ENCODE assay signal across 17 mouse cellular contexts in the genomic region with DNA sequence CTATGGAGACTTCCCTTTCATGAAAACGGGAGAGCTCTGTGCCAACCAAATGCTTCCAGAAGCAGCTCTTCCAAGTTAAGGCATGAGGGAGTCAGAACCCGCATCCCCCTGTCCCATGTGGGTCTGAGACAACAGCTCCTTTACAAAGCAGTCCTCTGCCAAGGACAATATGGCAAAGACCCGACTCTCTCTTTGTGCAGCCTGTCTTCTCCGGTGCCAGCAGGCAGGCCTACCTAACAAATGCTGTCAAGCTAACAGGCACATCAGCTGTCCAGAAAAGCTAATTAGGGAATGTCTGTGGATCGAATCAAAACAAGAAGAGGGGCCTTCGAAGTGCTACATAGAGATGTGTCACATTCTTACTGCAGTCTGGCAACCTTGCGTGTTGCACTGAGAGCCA.
A peak's percentile ranks its signal among the peaks of the same experiment; 100 is the strongest.
DNase-seq lines count a peak whose midpoint lies in the region; ATAC-seq and TF ChIP-seq lines count a peak whose summit lies in the region.
"Had no signal": no experiment of that assay in that cellular context is flagged by ENCODE, and none has a peak within 500 bp of the region (broad histone marks: within the 10 kb centered on the region; RNA-seq: fewer than 3 reads in every experiment).

No protein-coding gene starts in this region.

- H3K9me3 ChIP-seq in hindbrain, embryonic 13.5 days, result no peaks in the 10 kb centered on the region
- H3K9me3 ChIP-seq in hindbrain, embryonic 11.5 days (ENCODE audit: control insufficient read depth, low read length), result no peaks in the 10 kb centered on the region
- H3K9me3 ChIP-seq in hindbrain, postnatal 0 days (ENCODE audit: low read length), result no peaks in the 10 kb centered on the region
- H3K9me3 ChIP-seq: heart, embryonic 15.5 days had no signal

- no peak for TF ChIP-seq CTCF in hindbrain, postnatal 0 days (IDR thresholded peaks at IDR 0.05; ENCODE audit: low read depth)

- H3K4me3 ChIP-seq in hindbrain, embryonic 13.5 days, result no peak overlapping the region
- H3K4me3 ChIP-seq in hindbrain, embryonic 11.5 days (ENCODE audit: low read depth, low read length), result no peak overlapping the region
- H3K4me3 ChIP-seq in hindbrain, postnatal 0 days (ENCODE audit: low read length), result no peak overlapping the region
- H3K4me3 ChIP-seq: heart, embryonic 15.5 days had no signal

- ATAC-seq in hindbrain, embryonic 13.5 days (ENCODE audit: low FRiP score), result peak; percentile 30; the same call in 1 of the 2 replicates
- no peak for ATAC-seq in hindbrain, embryonic 11.5 days (ENCODE audit: low FRiP score)
- peak; percentile 84 for ATAC-seq in hindbrain, postnatal 0 days
- ATAC-seq: inflammation-experienced regulatory T-cells, adult 6 months had no signal

- H3K36me3 ChIP-seq in hindbrain, embryonic 13.5 days, result peaks cover 87% of the 10 kb centered on the region
- peaks cover 15% of the 10 kb centered on the region; the same call in 1 of the 2 replicates for H3K36me3 ChIP-seq in hindbrain, embryonic 11.5 days (ENCODE audit: control insufficient read depth, insufficient read depth, low read length)
- peaks cover 23% of the 10 kb centered on the region; the same call in 1 of the 2 replicates for H3K36me3 ChIP-seq in hindbrain, postnatal 0 days (ENCODE audit: insufficient read depth, low read length)
- H3K36me3 ChIP-seq: G1E had no signal

- peaks cover 40% of the 10 kb centered on the region for H3K4me1 ChIP-seq in hindbrain, embryonic 13.5 days (replicated peaks)
- H3K4me1 ChIP-seq in hindbrain, embryonic 11.5 days (replicated peaks; ENCODE audit: control insufficient read depth, insufficient read depth, low read length), result no peaks in the 10 kb centered on the region
- peaks cover 9% of the 10 kb centered on the region; the same call in 1 of the 2 replicates for H3K4me1 ChIP-seq in hindbrain, postnatal 0 days (ENCODE audit: insufficient read depth, low read length)
- H3K4me1 ChIP-seq: heart, embryonic 15.5 days had no signal

- 0 out of 2 replicates have a peak overlapping the region, but pooled peaks have one; percentile 13 for H3K9ac ChIP-seq in hindbrain, embryonic 13.5 days
- no peak overlapping the region for H3K9ac ChIP-seq in hindbrain, embryonic 11.5 days (ENCODE audit: low read depth, low read length)
- no peak overlapping the region for H3K9ac ChIP-seq in hindbrain, postnatal 0 days (replicated peaks; ENCODE audit: low read length)
- H3K9ac ChIP-seq: heart, embryonic 15.5 days; liver, embryonic 14.5 days had no signal

- H3K4me2 ChIP-seq in hindbrain, embryonic 13.5 days, result no peak overlapping the region
- H3K4me2 ChIP-seq in hindbrain, embryonic 11.5 days (replicated peaks; ENCODE audit: low read depth, low read length), result no peak overlapping the region
- H3K4me2 ChIP-seq in hindbrain, postnatal 0 days (ENCODE audit: low read depth, low read length), result no peak overlapping the region
- H3K4me2 ChIP-seq: heart, embryonic 15.5 days had no signal

- no peak for DNase-seq in hindbrain, embryonic 11.5 days (ENCODE audit: low spot score)
- peak; percentile 72 for DNase-seq in brain, embryonic 18.5 days (ENCODE audit: low read depth, low spot score)
- peak; percentile 54 for DNase-seq in hindbrain, postnatal 0 days (ENCODE audit: low spot score)
- DNase-seq in layer of hippocampus, postnatal 36 days, result peak; percentile 74 to 78
- no peak for DNase-seq in adrenal gland, postnatal 36 days
- DNase-seq in lung, adult 18-20 months, result no peak
- no peak for DNase-seq in heart, adult 11 months
- DNase-seq: adrenal gland, postnatal 14 days; gastrocnemius, postnatal 25 days; kidney, postnatal 10 days; lung, postnatal 4 days; right cerebral cortex, postnatal 14 days had no signal

- peak overlapping the region; percentile 56 for H3K27ac ChIP-seq in hindbrain, embryonic 13.5 days
- no peak overlapping the region for H3K27ac ChIP-seq in hindbrain, embryonic 11.5 days (ENCODE audit: low read depth, low read length)
- H3K27ac ChIP-seq in hindbrain, postnatal 0 days, result peak overlapping the region; percentile 41; the same call in 1 of the 2 replicates
- H3K27ac ChIP-seq: heart, embryonic 15.5 days; liver, embryonic 14.5 days had no signal

- H3K27me3 ChIP-seq in hindbrain, embryonic 13.5 days, result no peaks in the 10 kb centered on the region
- no peaks in the 10 kb centered on the region for H3K27me3 ChIP-seq in hindbrain, embryonic 11.5 days (ENCODE audit: control insufficient read depth, insufficient read depth, low read length)
- H3K27me3 ChIP-seq in hindbrain, postnatal 0 days (ENCODE audit: insufficient read depth, low read length), result no peaks in the 10 kb centered on the region
- H3K27me3 ChIP-seq: heart, embryonic 15.5 days had no signal

- 52% methylated on average over 7 of the region's 7 CpGs for WGBS in hindbrain, embryonic 13.5 days
- WGBS in hindbrain, embryonic 11.5 days, result 84% methylated on average over 7 of the region's 7 CpGs
- 33% methylated on average over 7 of the region's 7 CpGs for WGBS in hindbrain, postnatal 0 days

Comparison
In these comparisons a context has a peak if more than half of its experiments do, and no peak if none do; other contexts are left out.
1. DNase-seq: peak in brain, embryonic 18.5 days (single experiment), hindbrain, postnatal 0 days (single experiment) and layer of hippocampus, postnatal 36 days (2 of 2); none in hindbrain, embryonic 11.5 days (single experiment), adrenal gland, postnatal 36 days (0 of 2), lung, adult 18-20 months (0 of 2) and heart, adult 11 months (single experiment).